Mouse (Mus musculus): ENCODE results near the gene Chl1. TPM values are rescaled to one million over a fixed set of nuclear protein-coding genes. Genes with fewer than 3 reads are reported as not detected.
A peak's percentile ranks its signal among the peaks of the same experiment; 100 is the strongest.

Gene Chl1
- polyA plus RNA-seq, 1 experiment from 2014 or later, result 143 TPM

- H3K9me3 ChIP-seq (ENCODE audit: control insufficient read depth, low read length), result no peaks in the 10 kb centered on the region
- H3K4me2 ChIP-seq (ENCODE audit: low read length), result no peak overlapping the region
- WGBS, result 69% methylated on average over 3 of the region's 3 CpGs
- no peak overlapping the region for H3K27ac ChIP-seq (ENCODE audit: low read depth, low read length)
- no peak for ATAC-seq
- H3K27me3 ChIP-seq (replicated peaks; ENCODE audit: control insufficient read depth, insufficient read depth, low read length), result no peaks in the 10 kb centered on the region
- peaks cover 2% of the 10 kb centered on the region; the same call in 1 of the 2 replicates for H3K4me1 ChIP-seq (ENCODE audit: control insufficient read depth, insufficient read depth, low read depth, low read length)
- no peak overlapping the region for H3K9ac ChIP-seq (ENCODE audit: low read depth, low read length)
- H3K4me3 ChIP-seq (ENCODE audit: low read length), result no peak overlapping the region
- H3K36me3 ChIP-seq (ENCODE audit: control insufficient read depth, insufficient read depth, low read length), result no peaks in the 10 kb centered on the region
Measured at GRCm38 (mm10) chr6:103613714-103614113, 103.3 kb downstream of the Chl1 start.

- Histone ChIP-seq H3K9ac (ENCODE audit: low read depth, low read length) (no peak overlapping the region), H3K36me3 (ENCODE audit: control insufficient read depth, insufficient read depth, low read length) (no peaks in the 10 kb centered on the region), H3K4me2 (ENCODE audit: low read length) (no peak overlapping the region), H3K27ac (ENCODE audit: low read depth, low read length) (no peak overlapping the region), H3K4me3 (ENCODE audit: low read length) (no peak overlapping the region), H3K4me1 (ENCODE audit: control insufficient read depth, insufficient read depth, low read depth, low read length) (no peaks in the 10 kb centered on the region; the same call in 1 of the 2 replicates), H3K27me3 (replicated peaks; ENCODE audit: control insufficient read depth, insufficient read depth, low read length) (no peaks in the 10 kb centered on the region), H3K9me3 (ENCODE audit: control insufficient read depth, low read length) (no peaks in the 10 kb centered on the region)
- no peak for ATAC-seq
- 37% methylated on average over 3 of the region's 3 CpGs for WGBS
Measured at GRCm38 (mm10) chr6:103615924-103616602, 105.7 kb downstream of the Chl1 start.

GRCm38 (mm10) chr6:103620880-103621279 is 110.5 kb downstream of the Chl1 start:
- WGBS, result 48% methylated on average over 4 of the region's 4 CpGs

GRCm38 (mm10) chr6:103622117-103622713 is 111.8 kb downstream of the Chl1 start:
- H3K4me1 ChIP-seq (ENCODE audit: control insufficient read depth, insufficient read depth, low read depth, low read length), result peaks cover 4% of the 10 kb centered on the region; the same call in 1 of the 2 replicates
- H3K4me2 ChIP-seq (ENCODE audit: low read length), result no peak overlapping the region
- no peaks in the 10 kb centered on the region for H3K27me3 ChIP-seq (replicated peaks; ENCODE audit: control insufficient read depth, insufficient read depth, low read length)
- ATAC-seq, result no peak
- H3K27ac ChIP-seq (ENCODE audit: low read depth, low read length), result no peak overlapping the region
- H3K36me3 ChIP-seq (ENCODE audit: control insufficient read depth, insufficient read depth, low read length), result no peaks in the 10 kb centered on the region
- H3K4me3 ChIP-seq (ENCODE audit: low read length), result no peak overlapping the region
- 9% methylated on average over 3 of the region's 3 CpGs for WGBS
- no peak overlapping the region for H3K9ac ChIP-seq (ENCODE audit: low read depth, low read length)
- H3K9me3 ChIP-seq (ENCODE audit: control insufficient read depth, low read length), result no peaks in the 10 kb centered on the region

More at GRCm38 (mm10) chr6:103620880-103621279, 110.5 kb downstream of the Chl1 start:
- peaks cover 4% of the 10 kb centered on the region; the same call in 1 of the 2 replicates for H3K4me1 ChIP-seq (ENCODE audit: control insufficient read depth, insufficient read depth, low read depth, low read length)
- no peaks in the 10 kb centered on the region for H3K27me3 ChIP-seq (replicated peaks; ENCODE audit: control insufficient read depth, insufficient read depth, low read length)
- no peak overlapping the region for H3K4me2 ChIP-seq (ENCODE audit: low read length)
- H3K36me3 ChIP-seq (ENCODE audit: control insufficient read depth, insufficient read depth, low read length), result no peaks in the 10 kb centered on the region
- no peak overlapping the region for H3K9ac ChIP-seq (ENCODE audit: low read depth, low read length)
- ATAC-seq, result no peak
- H3K9me3 ChIP-seq (ENCODE audit: control insufficient read depth, low read length), result no peaks in the 10 kb centered on the region
- no peak overlapping the region for H3K4me3 ChIP-seq (ENCODE audit: low read length)
- H3K27ac ChIP-seq (ENCODE audit: low read depth, low read length), result no peak overlapping the region

- H3K4me3 ChIP-seq (ENCODE audit: low read length), result no peak overlapping the region
- H3K4me2 ChIP-seq (ENCODE audit: low read length), result no peak overlapping the region
- H3K4me1 ChIP-seq (ENCODE audit: control insufficient read depth, insufficient read depth, low read depth, low read length), result no peaks in the 10 kb centered on the region
- H3K36me3 ChIP-seq (ENCODE audit: control insufficient read depth, insufficient read depth, low read length), result no peaks in the 10 kb centered on the region
- 19% methylated on average over 3 of the region's 3 CpGs for WGBS
- H3K9ac ChIP-seq (ENCODE audit: low read depth, low read length), result no peak overlapping the region
- no peak for ATAC-seq
- H3K27me3 ChIP-seq (replicated peaks; ENCODE audit: control insufficient read depth, insufficient read depth, low read length), result no peaks in the 10 kb centered on the region
- H3K9me3 ChIP-seq (ENCODE audit: control insufficient read depth, low read length), result no peaks in the 10 kb centered on the region
- no peak overlapping the region for H3K27ac ChIP-seq (ENCODE audit: low read depth, low read length)
Measured at GRCm38 (mm10) chr6:103632856-103633255, 122.5 kb downstream of the Chl1 start.

- 29% methylated on average over 1 of the region's 1 CpGs for WGBS
- no peak overlapping the region for H3K9ac ChIP-seq (ENCODE audit: low read depth, low read length)
- no peaks in the 10 kb centered on the region for H3K9me3 ChIP-seq (ENCODE audit: control insufficient read depth, low read length)
- no peak overlapping the region for H3K27ac ChIP-seq (ENCODE audit: low read depth, low read length)
- peak; percentile 74; the same call in 1 of the 2 replicates for ATAC-seq
- peaks cover 4% of the 10 kb centered on the region; the same call in 1 of the 2 replicates for H3K36me3 ChIP-seq (ENCODE audit: control insufficient read depth, insufficient read depth, low read length)
- no peaks in the 10 kb centered on the region for H3K4me1 ChIP-seq (ENCODE audit: control insufficient read depth, insufficient read depth, low read depth, low read length)
- H3K27me3 ChIP-seq (replicated peaks; ENCODE audit: control insufficient read depth, insufficient read depth, low read length), result no peaks in the 10 kb centered on the region
- no peak overlapping the region for H3K4me2 ChIP-seq (ENCODE audit: low read length)
- no peak overlapping the region for H3K4me3 ChIP-seq (ENCODE audit: low read length)
Measured at GRCm38 (mm10) chr6:103656778-103657177, 146.4 kb downstream of the Chl1 start.

GRCm38 (mm10) chr6:103659173-103659572 is 148.8 kb downstream of the Chl1 start:
- H3K27ac ChIP-seq (ENCODE audit: low read depth, low read length), result no peak overlapping the region
- 0 out of 2 replicates have a peak, but pooled peaks have one; percentile 34 for ATAC-seq
- H3K36me3 ChIP-seq (ENCODE audit: control insufficient read depth, insufficient read depth, low read length), result peaks cover 4% of the 10 kb centered on the region; the same call in 1 of the 2 replicates
- 70% methylated on average over 2 of the region's 2 CpGs for WGBS
- no peak overlapping the region for H3K4me2 ChIP-seq (ENCODE audit: low read length)
- H3K27me3 ChIP-seq (replicated peaks; ENCODE audit: control insufficient read depth, insufficient read depth, low read length), result no peaks in the 10 kb centered on the region
- H3K4me3 ChIP-seq (ENCODE audit: low read length), result no peak overlapping the region
- no peaks in the 10 kb centered on the region for H3K9me3 ChIP-seq (ENCODE audit: control insufficient read depth, low read length)
- no peak overlapping the region for H3K9ac ChIP-seq (ENCODE audit: low read depth, low read length)
- H3K4me1 ChIP-seq (ENCODE audit: control insufficient read depth, insufficient read depth, low read depth, low read length), result no peaks in the 10 kb centered on the region

- H3K36me3 ChIP-seq (ENCODE audit: control insufficient read depth, insufficient read depth, low read length), result peaks cover 6% of the 10 kb centered on the region; the same call in 1 of the 2 replicates
Measured at GRCm38 (mm10) chr6:103665206-103665605, 154.8 kb downstream of the Chl1 start.

GRCm38 (mm10) chr6:103665677-103666316 is 155.4 kb downstream of the Chl1 start:
- no peak overlapping the region for H3K9ac ChIP-seq (ENCODE audit: low read depth, low read length)
- H3K27ac ChIP-seq (ENCODE audit: low read depth, low read length), result 0 out of 2 replicates have a peak overlapping the region, but pooled peaks have one; percentile 12
- peaks cover 6% of the 10 kb centered on the region; the same call in 1 of the 2 replicates for H3K36me3 ChIP-seq (ENCODE audit: control insufficient read depth, insufficient read depth, low read length)
- peak; percentile 45; the same call in 1 of the 2 replicates for ATAC-seq
- H3K4me2 ChIP-seq (ENCODE audit: low read length), result no peak overlapping the region
- 60% methylated on average over 9 of the region's 9 CpGs for WGBS
- peaks cover 3% of the 10 kb centered on the region; the same call in 1 of the 2 replicates for H3K4me1 ChIP-seq (ENCODE audit: control insufficient read depth, insufficient read depth, low read depth, low read length)
- no peaks in the 10 kb centered on the region for H3K27me3 ChIP-seq (replicated peaks; ENCODE audit: control insufficient read depth, insufficient read depth, low read length)
- no peaks in the 10 kb centered on the region for H3K9me3 ChIP-seq (ENCODE audit: control insufficient read depth, low read length)
- H3K4me3 ChIP-seq (ENCODE audit: low read length), result no peak overlapping the region

More at GRCm38 (mm10) chr6:103665206-103665605, 154.8 kb downstream of the Chl1 start:
- no peaks in the 10 kb centered on the region for H3K27me3 ChIP-seq (replicated peaks; ENCODE audit: control insufficient read depth, insufficient read depth, low read length)
- peaks cover 3% of the 10 kb centered on the region; the same call in 1 of the 2 replicates for H3K4me1 ChIP-seq (ENCODE audit: control insufficient read depth, insufficient read depth, low read depth, low read length)
- H3K4me2 ChIP-seq (ENCODE audit: low read length), result no peak overlapping the region
- whole genome bisulfite sequencing, result 83% methylated on average over 2 of the region's 2 CpGs
- H3K27ac ChIP-seq (ENCODE audit: low read depth, low read length), result peak overlapping the region; percentile 17; the same call in 1 of the 2 replicates
- ATAC-seq, result no peak
- H3K9ac ChIP-seq (ENCODE audit: low read depth, low read length), result no peak overlapping the region
- H3K4me3 ChIP-seq (ENCODE audit: low read length), result no peak overlapping the region
- H3K9me3 ChIP-seq (ENCODE audit: control insufficient read depth, low read length), result no peaks in the 10 kb centered on the region

Measured in hindbrain, embryonic 16.5 days (tissue).